27 mouse cellular contexts compared by ENCODE assay signal in genomic region chr8:61865365-61865764, GRCm38 (mm10). TPM values are rescaled to one million over a fixed set of nuclear protein-coding genes. Genes with fewer than 3 reads are reported as not detected.
DNase-seq lines count a peak whose midpoint lies in the region; ATAC-seq and TF ChIP-seq lines count a peak whose summit lies in the region.
"Had no signal": no experiment of that assay in that cellular context is flagged by ENCODE, and none has a peak within 500 bp of the region (broad histone marks: within the 10 kb centered on the region; RNA-seq: fewer than 3 reads in every experiment).

No protein-coding gene starts in this region.

- 0 out of 2 replicates have a peak, but pooled peaks cover 2% of the 10 kb centered on the region for H3K4me1 ChIP-seq in forebrain, embryonic 16.5 days (replicated peaks; ENCODE audit: control insufficient read depth, insufficient read depth, low read length)
- H3K4me1 ChIP-seq in forebrain, embryonic 12.5 days = no peaks in the 10 kb centered on the region
- no peaks in the 10 kb centered on the region for H3K4me1 ChIP-seq in hindbrain, postnatal 0 days (ENCODE audit: insufficient read depth, low read length)
- no peaks in the 10 kb centered on the region for H3K4me1 ChIP-seq in hindbrain, embryonic 14.5 days (replicated peaks; ENCODE audit: control insufficient read depth, insufficient read depth, low read length)
- H3K4me1 ChIP-seq in midbrain, postnatal 0 days (ENCODE audit: insufficient read depth, low read length) = no peaks in the 10 kb centered on the region
- H3K4me1 ChIP-seq in midbrain, embryonic 15.5 days = no peaks in the 10 kb centered on the region
- H3K4me1 ChIP-seq: embryonic facial prominence, embryonic 12.5 days; embryonic facial prominence, embryonic 15.5 days; heart, embryonic 10.5 days had no signal

- no peak overlapping the region for H3K4me3 ChIP-seq in forebrain, embryonic 16.5 days (replicated peaks; ENCODE audit: low read length)
- H3K4me3 ChIP-seq in forebrain, embryonic 12.5 days (replicated peaks) = no peak overlapping the region
- H3K4me3 ChIP-seq in hindbrain, postnatal 0 days (ENCODE audit: low read length) = no peak overlapping the region
- no peak overlapping the region for H3K4me3 ChIP-seq in hindbrain, embryonic 14.5 days (replicated peaks; ENCODE audit: low read length)
- no peak overlapping the region for H3K4me3 ChIP-seq in midbrain, postnatal 0 days (ENCODE audit: low read depth, low read length)
- H3K4me3 ChIP-seq in midbrain, embryonic 15.5 days = no peak overlapping the region
- H3K4me3 ChIP-seq: embryonic facial prominence, embryonic 12.5 days; embryonic facial prominence, embryonic 15.5 days; heart, adult 2 months; heart, embryonic 10.5 days; heart, embryonic 13.5 days had no signal

- no peak overlapping the region for H3K4me2 ChIP-seq in forebrain, embryonic 16.5 days (ENCODE audit: low read length)
- H3K4me2 ChIP-seq in forebrain, embryonic 12.5 days = no peak overlapping the region
- no peak overlapping the region for H3K4me2 ChIP-seq in hindbrain, postnatal 0 days (ENCODE audit: low read depth, low read length)
- no peak overlapping the region for H3K4me2 ChIP-seq in hindbrain, embryonic 14.5 days (replicated peaks)
- no peak overlapping the region for H3K4me2 ChIP-seq in midbrain, postnatal 0 days (ENCODE audit: low read depth, low read length, poor library complexity, severe bottlenecking)
- H3K4me2 ChIP-seq in midbrain, embryonic 15.5 days = no peak overlapping the region
- H3K4me2 ChIP-seq: embryonic facial prominence, embryonic 12.5 days; embryonic facial prominence, embryonic 15.5 days; heart, embryonic 13.5 days had no signal

- H3K36me3 ChIP-seq in forebrain, embryonic 16.5 days (ENCODE audit: control insufficient read depth, insufficient read depth) = no peaks in the 10 kb centered on the region
- H3K36me3 ChIP-seq in forebrain, embryonic 12.5 days (replicated peaks) = no peaks in the 10 kb centered on the region
- no peaks in the 10 kb centered on the region for H3K36me3 ChIP-seq in hindbrain, postnatal 0 days (ENCODE audit: insufficient read depth, low read length)
- H3K36me3 ChIP-seq in hindbrain, embryonic 14.5 days (replicated peaks; ENCODE audit: control insufficient read depth, insufficient read depth) = no peaks in the 10 kb centered on the region
- no peaks in the 10 kb centered on the region for H3K36me3 ChIP-seq in midbrain, postnatal 0 days (ENCODE audit: insufficient read depth, low read length)
- no peaks in the 10 kb centered on the region for H3K36me3 ChIP-seq in midbrain, embryonic 15.5 days (replicated peaks)
- H3K36me3 ChIP-seq: embryonic facial prominence, embryonic 12.5 days; embryonic facial prominence, embryonic 15.5 days had no signal

- no peaks in the 10 kb centered on the region for H3K9me3 ChIP-seq in forebrain, embryonic 16.5 days (ENCODE audit: control insufficient read depth, low read length)
- no peaks in the 10 kb centered on the region for H3K9me3 ChIP-seq in forebrain, embryonic 12.5 days
- H3K9me3 ChIP-seq in hindbrain, postnatal 0 days (ENCODE audit: low read length) = no peaks in the 10 kb centered on the region
- H3K9me3 ChIP-seq in hindbrain, embryonic 14.5 days (ENCODE audit: control insufficient read depth, low read length) = no peaks in the 10 kb centered on the region
- H3K9me3 ChIP-seq in midbrain, postnatal 0 days (ENCODE audit: low read length) = no peaks in the 10 kb centered on the region
- H3K9me3 ChIP-seq in midbrain, embryonic 15.5 days = no peaks in the 10 kb centered on the region
- H3K9me3 ChIP-seq: embryonic facial prominence, embryonic 12.5 days; embryonic facial prominence, embryonic 15.5 days; heart, embryonic 10.5 days; heart, embryonic 13.5 days had no signal

- ATAC-seq in forebrain, embryonic 16.5 days = peak; percentile 87
- ATAC-seq in forebrain, embryonic 12.5 days (ENCODE audit: low FRiP score) = no peak
- no peak for ATAC-seq in hindbrain, postnatal 0 days
- no peak for ATAC-seq in hindbrain, embryonic 14.5 days (ENCODE audit: low FRiP score)
- no peak for ATAC-seq in midbrain, postnatal 0 days (ENCODE audit: low FRiP score)
- ATAC-seq in midbrain, embryonic 15.5 days (replicated peaks) = no peak
- ATAC-seq: activated CD4-positive, CD25-positive, alpha-beta regulatory T cell, adult 4 months; CD4-positive, CD25-positive, alpha-beta regulatory T cell, adult 4 months; intestine, postnatal 0 days had no signal

- 30% methylated on average over 7 of the region's 7 CpGs for WGBS in forebrain, embryonic 16.5 days
- WGBS in forebrain, embryonic 12.5 days = 88% methylated on average over 7 of the region's 7 CpGs
- 68% methylated on average over 7 of the region's 7 CpGs for WGBS in hindbrain, postnatal 0 days
- 87% methylated on average over 7 of the region's 7 CpGs for WGBS in hindbrain, embryonic 14.5 days
- 75% methylated on average over 7 of the region's 7 CpGs for WGBS in midbrain, postnatal 0 days
- 80% methylated on average over 7 of the region's 7 CpGs for WGBS in midbrain, embryonic 15.5 days

- H3K27ac ChIP-seq in forebrain, embryonic 16.5 days (ENCODE audit: low read length) = no peak overlapping the region
- H3K27ac ChIP-seq in forebrain, embryonic 12.5 days = no peak overlapping the region
- H3K27ac ChIP-seq in hindbrain, postnatal 0 days = no peak overlapping the region
- H3K27ac ChIP-seq in hindbrain, embryonic 14.5 days = no peak overlapping the region
- no peak overlapping the region for H3K27ac ChIP-seq in midbrain, postnatal 0 days (ENCODE audit: low read depth, low read length)
- H3K27ac ChIP-seq in midbrain, embryonic 15.5 days = no peak overlapping the region
- H3K27ac ChIP-seq: embryonic facial prominence, embryonic 12.5 days; embryonic facial prominence, embryonic 15.5 days; heart, adult 2 months; heart, embryonic 10.5 days; heart, embryonic 13.5 days had no signal

- TF ChIP-seq POLR2A in brain, embryonic 14.5 days (IDR thresholded peaks at IDR 0.05; ENCODE audit: borderline replicate concordance, extremely low read depth, insufficient read depth, insufficient read length, poor library complexity, severe bottlenecking) = no peak

- H3K27me3 ChIP-seq in forebrain, embryonic 16.5 days (replicated peaks; ENCODE audit: control insufficient read depth, insufficient read depth, low read length) = no peaks in the 10 kb centered on the region
- no peaks in the 10 kb centered on the region; the same call in 1 of the 2 replicates for H3K27me3 ChIP-seq in forebrain, embryonic 12.5 days
- H3K27me3 ChIP-seq in hindbrain, postnatal 0 days (ENCODE audit: insufficient read depth, low read length) = no peaks in the 10 kb centered on the region
- H3K27me3 ChIP-seq in hindbrain, embryonic 14.5 days (ENCODE audit: control insufficient read depth, insufficient read depth, low read length) = no peaks in the 10 kb centered on the region
- H3K27me3 ChIP-seq in midbrain, postnatal 0 days (ENCODE audit: insufficient read depth, low read length) = no peaks in the 10 kb centered on the region
- no peaks in the 10 kb centered on the region for H3K27me3 ChIP-seq in midbrain, embryonic 15.5 days (replicated peaks)
- H3K27me3 ChIP-seq: embryonic facial prominence, embryonic 12.5 days; embryonic facial prominence, embryonic 15.5 days; heart, embryonic 13.5 days had no signal

- DNase-seq in hindbrain, postnatal 0 days (ENCODE audit: low spot score) = peak; percentile 19
- no peak for DNase-seq in hindbrain, embryonic 14.5 days (ENCODE audit: low spot score)
- DNase-seq in midbrain, postnatal 0 days (ENCODE audit: low spot score) = peak; percentile 14
- DNase-seq in brain, embryonic 14.5 days (ENCODE audit: low read depth) = peak; percentile 64
- no peak for DNase-seq in right cerebral cortex, postnatal 36 days (ENCODE audit: low spot score in 2 of 2)
- DNase-seq: adrenal gland, adult 8-10 months; adrenal gland, postnatal 25 days; cerebellum, adult 11 months; cerebellum, adult 2 months; cerebellum, adult 9-11 months; cerebellum, postnatal 25 days; gastrocnemius, postnatal 10 days; gastrocnemius, postnatal 36 days; heart, adult 2 months; heart, postnatal 14 days; heart, postnatal 4 days had no signal

- no peak overlapping the region for H3K9ac ChIP-seq in forebrain, embryonic 16.5 days (replicated peaks; ENCODE audit: low read depth, low read length)
- H3K9ac ChIP-seq in forebrain, embryonic 12.5 days = no peak overlapping the region
- H3K9ac ChIP-seq in hindbrain, postnatal 0 days (replicated peaks; ENCODE audit: low read length) = no peak overlapping the region
- no peak overlapping the region for H3K9ac ChIP-seq in hindbrain, embryonic 14.5 days
- no peak overlapping the region for H3K9ac ChIP-seq in midbrain, postnatal 0 days (replicated peaks; ENCODE audit: low read length, poor library complexity, severe bottlenecking)
- no peak overlapping the region for H3K9ac ChIP-seq in midbrain, embryonic 15.5 days
- H3K9ac ChIP-seq: embryonic facial prominence, embryonic 12.5 days; embryonic facial prominence, embryonic 15.5 days; heart, embryonic 13.5 days had no signal

- TF ChIP-seq CTCF in hindbrain, postnatal 0 days (IDR thresholded peaks at IDR 0.05; ENCODE audit: low read depth) = no peak
- no peak for TF ChIP-seq CTCF in midbrain, postnatal 0 days (IDR thresholded peaks at IDR 0.05)
- TF ChIP-seq CTCF in brain, embryonic 14.5 days (IDR thresholded peaks at IDR 0.05; ENCODE audit: borderline replicate concordance, extremely low read depth, insufficient read depth, insufficient read length) = no peak

RNA-seq across cellular contexts. Expression of gene Palld, which starts 37.1 kb away (rescaled TPM):
- polyA plus RNA-seq in forebrain, embryonic 16.5 days (2015; fragmentation: Nextera tagmentation; extraction: Ambion mirVana) = 16.5 and 16.8 TPM in 2 replicates
- polyA plus RNA-seq in forebrain, embryonic 12.5 days (2016; fragmentation: Nextera tagmentation; extraction: Ambion mirVana) = 53.6 and 56.0 TPM in 2 replicates
- total RNA-seq in hindbrain, postnatal 0 days (2014; rRNA removed) = 3.5 and 7.3 TPM in 2 replicates
- polyA plus RNA-seq in hindbrain, postnatal 0 days (2015; fragmentation: Nextera tagmentation; extraction: Ambion mirVana) = 13.7 and 14.0 TPM in 2 replicates
- 15.9 and 17.3 TPM in 2 replicates for polyA plus RNA-seq in hindbrain, embryonic 14.5 days (2014; fragmentation: Nextera tagmentation; extraction: Ambion mirVana)
- 3.9 and 10.8 TPM in 2 replicates for total RNA-seq in midbrain, postnatal 0 days (2014; rRNA removed)
- polyA plus RNA-seq in midbrain, postnatal 0 days (2015; fragmentation: Nextera tagmentation; extraction: Ambion mirVana) = 10.8 and 11.3 TPM in 2 replicates
- 17.3 and 20.1 TPM in 2 replicates for polyA plus RNA-seq in midbrain, embryonic 15.5 days (2015; fragmentation: Nextera tagmentation; extraction: Ambion mirVana)
- 12.3 and 16.4 TPM in 2 replicates for polyA plus RNA-seq in brain, embryonic 14.5 days (2012; rRNA removed)
- total RNA-seq: granulocyte monocyte progenitor cell, adult 5-6 weeks had no signal

Comparison
In these comparisons a context has a peak if more than half of its experiments do, and no peak if none do; other contexts are left out.
1. DNase-seq: peak in hindbrain, postnatal 0 days (single experiment), midbrain, postnatal 0 days (single experiment) and brain, embryonic 14.5 days (single experiment); none in hindbrain, embryonic 14.5 days (single experiment) and right cerebral cortex, postnatal 36 days (0 of 2).